Mouse (Mus musculus) layer of hippocampus, adult 8-10 months (tissue): ENCODE data around the gene Camta2. TPM values are rescaled to one million over a fixed set of nuclear protein-coding genes. Genes with fewer than 3 reads are reported as not detected.

ENCODE experiments used
- DNase-seq, 2 experiments: peaks; one replicate each; pipeline ENCODE4 v3.0.0; 2022; ENCODE audit warnings: low spot score in 2 of 2
- total RNA-seq, 4 experiments: library from RNA; stranded (reverse); gene quantifications; 2 replicates each; pipeline ENCODE4 v1.2.4; 2022

The Camta2 gene
- total RNA-seq, result 100 to 1,000 TPM; 291 to 332 (median 307) TPM

- peak; percentile 69 to 83 for DNase-seq
These were observed at the start of gene Camta2 for GRCm38 (mm10) chr11:70687601-70688199. TSS of gene Camta2 (minus strand) at chr11:70688105.

- DNase-seq, result no peak
These were observed 45.4 kb upstream of the Camta2 start for GRCm38 (mm10) chr11:70733256-70733655.

- DNase-seq, result peak; percentile 51 to 72
These were observed 43.3 kb upstream of the Camta2 start for GRCm38 (mm10) chr11:70731178-70731577.

GRCm38 (mm10) chr11:70730427-70731038 is 42.6 kb upstream of the Camta2 start:
- no peak for DNase-seq

- no peak for DNase-seq
These were observed 39.5 kb upstream of the Camta2 start for GRCm38 (mm10) chr11:70727385-70727784.

- DNase-seq, result no peak
These were observed 38.7 kb upstream of the Camta2 start for GRCm38 (mm10) chr11:70726585-70726984.

GRCm38 (mm10) chr11:70724706-70725105 is 36.8 kb upstream of the Camta2 start:
- no peak for DNase-seq

- no peak for DNase-seq
These were observed 33.2 kb upstream of the Camta2 start for GRCm38 (mm10) chr11:70721072-70721471.

- DNase-seq, result no peak
These were observed 32.7 kb upstream of the Camta2 start for GRCm38 (mm10) chr11:70720567-70720966.

GRCm38 (mm10) chr11:70718481-70718880 is 30.6 kb upstream of the Camta2 start:
- no peak for DNase-seq

GRCm38 (mm10) chr11:70715832-70716231 is 27.9 kb upstream of the Camta2 start:
- DNase-seq, result no peak

- no peak for DNase-seq
These were observed 25.3 kb upstream of the Camta2 start for GRCm38 (mm10) chr11:70713222-70713621.

GRCm38 (mm10) chr11:70711026-70711425 is 23.1 kb upstream of the Camta2 start:
- peak in 1 of 2 experiments; percentile 67 for DNase-seq

- no peak for DNase-seq
These were observed 18.2 kb upstream of the Camta2 start for GRCm38 (mm10) chr11:70706127-70706526.

- DNase-seq, result no peak
These were observed 14.9 kb upstream of the Camta2 start for GRCm38 (mm10) chr11:70702781-70703180.

- DNase-seq, result no peak
These were observed 14.3 kb upstream of the Camta2 start for GRCm38 (mm10) chr11:70701984-70702733.

- no peak for DNase-seq
These were observed 13.5 kb upstream of the Camta2 start for GRCm38 (mm10) chr11:70701221-70701955.

- DNase-seq, result peak; percentile 55 to 64
These were observed 12.7 kb upstream of the Camta2 start for GRCm38 (mm10) chr11:70700613-70701012.

- peak; percentile 90 to 94 for DNase-seq
These were observed 12.0 kb upstream of the Camta2 start, which contains the start of the genes Inca1 and Kif1c for GRCm38 (mm10) chr11:70699722-70700556. TSS of gene Inca1 (minus strand) at chr11:70700155. TSS of gene Kif1c (plus strand) at chr11:70700548.

GRCm38 (mm10) chr11:70699051-70699450 is 11.1 kb upstream of the Camta2 start:
- no peak for DNase-seq

- no peak for DNase-seq
These were observed 9.5 kb upstream of the Camta2 start for GRCm38 (mm10) chr11:70697376-70697775.
